Mouse (Mus musculus) lung, adult 2 months (tissue): ENCODE measurements around the gene Psmc3. TPM values are rescaled to one million over a fixed set of nuclear protein-coding genes. Genes with fewer than 3 reads are reported as not detected.
"Not testable (repeated sequence)": the region's sequence is repeated elsewhere in the genome, so short reads cannot be mapped to it uniquely, and the experiment has no call there.

ENCODE experiments used
- DNase-seq: peaks from one replicate; pipeline ENCODE4 v3.0.0; 2022
- H3K4me1 ChIP-seq: fragments of 200-500 bp; 2 replicates; pipeline ENCODE4 v1.6.1; 2011; ENCODE audit warnings: low read length; ENCODE audit not compliant: control insufficient read depth, insufficient read depth
- H3K4me3 ChIP-seq: fragments of 200-500 bp; replicated peaks from 2 replicates; pipeline ENCODE3; 2011; ENCODE audit warnings: low read depth, mild to moderate bottlenecking, control low read depth, low read length; ENCODE audit errors: extremely low read depth
- CTCF ChIP-seq: fragments of 200-500 bp; IDR thresholded peaks from 2 replicates; pipeline ENCODE4 v1.5.1; 2011; ENCODE audit warnings: mild to moderate bottlenecking, low read length, control low read depth; ENCODE audit not compliant: insufficient read depth
- POLR2A ChIP-seq: fragments of 200-500 bp; IDR thresholded peaks from 2 replicates; pipeline ENCODE4 v1.6.1; 2011; ENCODE audit warnings: low read depth, mild to moderate bottlenecking, control low read depth, low read length, borderline replicate concordance; ENCODE audit errors: extremely low read depth
- WGBS: fragments of 180-500 bp; shearing (Covaris S2); methylation state at CpG from one replicate; pipeline ENCODE4 v1.1.7; 2018; 5-methylcytosine and 5-hydroxymethylcytosine counted together
- polyA plus RNA-seq: library from polyadenylated mRNA; depleted of rRNA; stranded (reverse); fragments of >200 nt; gene quantifications from 2 replicates; pipeline ENCODE4 v1.2.3, GENCODE M21; 2012

The Psmc3 gene
- polyA plus RNA-seq, 1 experiment, result 76.9 TPM

GRCm38 (mm10) chr2:91027391-91028214 is 26.2 kb upstream of the Psmc3 start:
- peaks cover 2% of the 10 kb centered on the region; the same call in 1 of the 2 replicates for H3K4me1 ChIP-seq
- TF ChIP-seq POLR2A, result no peak
- no peak for TF ChIP-seq CTCF
- DNase-seq, result no peak
- no peak overlapping the region for H3K4me3 ChIP-seq
- 77% methylated on average over 9 of the region's 9 CpGs for WGBS

- 79% methylated on average over 4 of the region's 4 CpGs for WGBS
- Histone ChIP-seq H3K4me1 (peaks cover 4% of the 10 kb centered on the region; the same call in 1 of the 2 replicates), H3K4me3 (no peak overlapping the region)
- no peak for TF ChIP-seq CTCF
- TF ChIP-seq POLR2A, result no peak
- DNase-seq, result no peak
Observed at GRCm38 (mm10) chr2:91031216-91031615, 22.6 kb upstream of the Psmc3 start.

- DNase-seq, result no peak
- 0 out of 2 replicates have a peak, but pooled peaks cover 2% of the 10 kb centered on the region for H3K4me1 ChIP-seq
- TF ChIP-seq POLR2A (no peak), CTCF (no peak)
- H3K4me3 ChIP-seq, result no peak overlapping the region
- 30% methylated on average over 3 of the region's 3 CpGs for WGBS
Observed at GRCm38 (mm10) chr2:91033000-91033399, 20.8 kb upstream of the Psmc3 start.

GRCm38 (mm10) chr2:91035385-91035784 is 18.4 kb upstream of the Psmc3 start, which contains the start of gene Rapsn:
TSS of gene Rapsn (plus strand) at chr2:91035620.
- no peak within 1 kb of the TSS for H3K4me3 ChIP-seq
- WGBS, result 49% methylated on average over 9 of the region's 9 CpGs
- H3K4me1 ChIP-seq, result 0 out of 2 replicates have a peak, but pooled peaks cover 2% of the 10 kb centered on the region
- no peak for TF ChIP-seq POLR2A
- TF ChIP-seq CTCF, result no peak
- DNase-seq, result peak; percentile 51

GRCm38 (mm10) chr2:91041786-91042185 is 12.0 kb upstream of the Psmc3 start:
- H3K4me3 ChIP-seq, result no peak overlapping the region
- TF ChIP-seq POLR2A (no peak), CTCF (no peak)
- no peak for DNase-seq
- no peaks in the 10 kb centered on the region for H3K4me1 ChIP-seq
- 72% methylated on average over 8 of the region's 8 CpGs for WGBS

- TF ChIP-seq POLR2A (no peak), CTCF (no peak)
- no peaks in the 10 kb centered on the region for H3K4me1 ChIP-seq
- WGBS, result 61% methylated on average over 21 of the region's 21 CpGs
- DNase-seq, result no peak
- no peak overlapping the region for H3K4me3 ChIP-seq
Observed at GRCm38 (mm10) chr2:91042651-91043398, 11.0 kb upstream of the Psmc3 start.

- DNase-seq, result no peak
- WGBS, result 74% methylated on average over 13 of the region's 13 CpGs
- Histone ChIP-seq H3K4me1 (no peaks in the 10 kb centered on the region), H3K4me3 (no peak overlapping the region)
- TF ChIP-seq POLR2A (no peak), CTCF (no peak)
Observed at GRCm38 (mm10) chr2:91044727-91045126, 9.1 kb upstream of the Psmc3 start.

GRCm38 (mm10) chr2:91045805-91046204 is 8.0 kb upstream of the Psmc3 start:
- not testable (repeated sequence) for DNase-seq, H3K4me1 ChIP-seq, H3K4me3 ChIP-seq
- 72% methylated on average over 1 of the region's 1 CpGs for WGBS

- no peak overlapping the region for H3K4me3 ChIP-seq
- 79% methylated on average over 9 of the region's 9 CpGs for WGBS
- DNase-seq, result no peak
- no peak for TF ChIP-seq POLR2A
- TF ChIP-seq CTCF, result no peak
- H3K4me1 ChIP-seq, result no peaks in the 10 kb centered on the region
Observed at GRCm38 (mm10) chr2:91047359-91047758, 6.5 kb upstream of the Psmc3 start.
